In genomic region chr8:90302252-90302651, GRCm38 (mm10) we compare ENCODE assay signal across 9 mouse cellular contexts. TPM values are rescaled to one million over a fixed set of nuclear protein-coding genes. Genes with fewer than 3 reads are reported as not detected.
DNase-seq lines count a peak whose midpoint lies in the region; ATAC-seq and TF ChIP-seq lines count a peak whose summit lies in the region.
"Had no signal": no experiment of that assay in that cellular context is flagged by ENCODE, and none has a peak within 500 bp of the region (broad histone marks: within the 10 kb centered on the region; RNA-seq: fewer than 3 reads in every experiment).

No protein-coding gene starts in this region.

- TF ChIP-seq POLR2A in brain, embryonic 14.5 days (IDR thresholded peaks at IDR 0.05; ENCODE audit: borderline replicate concordance, extremely low read depth, insufficient read depth, insufficient read length, poor library complexity, severe bottlenecking), result no peak

- H3K9ac ChIP-seq in heart, embryonic 12.5 days, result no peak overlapping the region
- no peak overlapping the region for H3K9ac ChIP-seq in heart, embryonic 15.5 days
- no peak overlapping the region for H3K9ac ChIP-seq in limb, embryonic 12.5 days (replicated peaks)

- peak; percentile 83 for ATAC-seq in heart, embryonic 12.5 days (ENCODE audit: insufficient number of reproducible peaks, low FRiP score)
- peak; percentile 85 for ATAC-seq in heart, embryonic 15.5 days (replicated peaks; ENCODE audit: insufficient number of reproducible peaks, insufficient read depth, low FRiP score, low read depth)
- peak; percentile 98 for ATAC-seq in limb, embryonic 12.5 days (ENCODE audit: insufficient number of reproducible peaks, insufficient read depth, low FRiP score, low TSS enrichment, low read depth)

- no peak for DNase-seq in heart, embryonic 10.5 days (ENCODE audit: low spot score)
- DNase-seq in brain, embryonic 14.5 days (ENCODE audit: low read depth), result peak; percentile 98
- DNase-seq in spleen, postnatal 14 days (ENCODE audit: low spot score in 2 of 2), result no peak
- DNase-seq in cerebellum, adult 11 months, result no peak
- no peak for DNase-seq in adrenal gland, postnatal 4 days (ENCODE audit: low spot score in 2 of 2)

- TF ChIP-seq CTCF in brain, embryonic 14.5 days (IDR thresholded peaks at IDR 0.05; ENCODE audit: borderline replicate concordance, extremely low read depth, insufficient read depth, insufficient read length), result no peak

- H3K27ac ChIP-seq in heart, embryonic 12.5 days (ENCODE audit: poor library complexity, severe bottlenecking), result peak overlapping the region; percentile 63
- H3K27ac ChIP-seq in heart, embryonic 10.5 days, result no peak overlapping the region
- H3K27ac ChIP-seq in heart, embryonic 15.5 days, result peak overlapping the region; percentile 75
- H3K27ac ChIP-seq in limb, embryonic 12.5 days, result peak overlapping the region; percentile 87

- 49% methylated on average over 5 of the region's 5 CpGs for WGBS in heart, embryonic 12.5 days
- 71% methylated on average over 5 of the region's 5 CpGs for WGBS in heart, embryonic 10.5 days
- 28% methylated on average over 5 of the region's 5 CpGs for WGBS in heart, embryonic 15.5 days
- 45% methylated on average over 5 of the region's 5 CpGs for WGBS in limb, embryonic 12.5 days

- peaks cover 5% of the 10 kb centered on the region; the same call in 1 of the 2 replicates for H3K9me3 ChIP-seq in heart, embryonic 12.5 days (replicated peaks)
- no peaks in the 10 kb centered on the region for H3K9me3 ChIP-seq in heart, embryonic 10.5 days
- H3K9me3 ChIP-seq in heart, embryonic 15.5 days (replicated peaks), result no peaks in the 10 kb centered on the region
- H3K9me3 ChIP-seq in limb, embryonic 12.5 days, result peaks cover 9% of the 10 kb centered on the region; the same call in 1 of the 2 replicates

- no peaks in the 10 kb centered on the region for H3K27me3 ChIP-seq in heart, embryonic 12.5 days (replicated peaks)
- H3K27me3 ChIP-seq in heart, embryonic 10.5 days (ENCODE audit: insufficient read depth, poor library complexity, severe bottlenecking), result no peaks in the 10 kb centered on the region
- H3K27me3 ChIP-seq in heart, embryonic 15.5 days, result no peaks in the 10 kb centered on the region
- H3K27me3 ChIP-seq in limb, embryonic 12.5 days, result no peaks in the 10 kb centered on the region

- H3K36me3 ChIP-seq in heart, embryonic 12.5 days, result peaks cover 8% of the 10 kb centered on the region; the same call in 1 of the 2 replicates
- no peaks in the 10 kb centered on the region; the same call in 1 of the 2 replicates for H3K36me3 ChIP-seq in heart, embryonic 10.5 days
- no peaks in the 10 kb centered on the region; the same call in 1 of the 2 replicates for H3K36me3 ChIP-seq in heart, embryonic 15.5 days
- H3K36me3 ChIP-seq in limb, embryonic 12.5 days, result peaks cover 4% of the 10 kb centered on the region
- H3K36me3 ChIP-seq: G1E had no signal

- H3K4me3 ChIP-seq in heart, embryonic 12.5 days, result no peak overlapping the region
- H3K4me3 ChIP-seq in heart, embryonic 10.5 days, result no peak overlapping the region
- H3K4me3 ChIP-seq in heart, embryonic 15.5 days, result no peak overlapping the region
- H3K4me3 ChIP-seq in limb, embryonic 12.5 days (replicated peaks), result no peak overlapping the region

- no peak overlapping the region for H3K4me2 ChIP-seq in heart, embryonic 12.5 days
- peak overlapping the region; percentile 35 for H3K4me2 ChIP-seq in heart, embryonic 15.5 days
- H3K4me2 ChIP-seq in limb, embryonic 12.5 days, result no peak overlapping the region

- H3K4me1 ChIP-seq in heart, embryonic 12.5 days (replicated peaks), result peaks cover 15% of the 10 kb centered on the region
- H3K4me1 ChIP-seq in heart, embryonic 10.5 days, result no peaks in the 10 kb centered on the region; the same call in 1 of the 2 replicates
- peaks cover 29% of the 10 kb centered on the region for H3K4me1 ChIP-seq in heart, embryonic 15.5 days (replicated peaks)
- H3K4me1 ChIP-seq in limb, embryonic 12.5 days (replicated peaks), result peaks cover 31% of the 10 kb centered on the region

RNA-seq across cellular contexts. Expression of gene Tox3, which starts 45.9 kb away (rescaled TPM):
- polyA plus RNA-seq in heart, embryonic 12.5 days (2016; fragmentation: Nextera tagmentation; extraction: Ambion mirVana), result 18.4 and 20.3 TPM in 2 replicates
- 3.4 and 4.3 TPM in 2 replicates for polyA plus RNA-seq in heart, embryonic 10.5 days (2016; fragmentation: Nextera tagmentation; extraction: Ambion mirVana)
- 88.1 and 90.0 TPM in 2 replicates for polyA plus RNA-seq in brain, embryonic 14.5 days (2012; rRNA removed)
- 15.0 and 17.1 TPM in 2 replicates for polyA plus RNA-seq in heart, embryonic 15.5 days (2015; fragmentation: Nextera tagmentation; extraction: Ambion mirVana)
- polyA plus RNA-seq in limb, embryonic 12.5 days (2016; fragmentation: Nextera tagmentation; extraction: Ambion mirVana), result 8.3 and 10.4 TPM in 2 replicates
- total RNA-seq in adrenal gland, postnatal 4 days (2021), result 10 to 100 TPM; 12.0 to 14.4 TPM
- total RNA-seq: G1E had no signal
- polyA plus RNA-seq: G1E had no signal
